Mouse (Mus musculus) myocyte (in vitro differentiated cells): Measurements from ENCODE around the gene Scn1b. TPM values are rescaled to one million over a fixed set of nuclear protein-coding genes. Genes with fewer than 3 reads are reported as not detected.

Source experiments
- H3K27me3 ChIP-seq: one replicate; pipeline ENCODE4 v1.6.1; 2011; ENCODE audit not compliant: control insufficient read depth, insufficient read depth, insufficient read length
- H3K36me3 ChIP-seq: one replicate; pipeline ENCODE4 v1.6.1; 2011; ENCODE audit not compliant: control insufficient read depth, insufficient read depth
- H3K4me2 ChIP-seq: one replicate; pipeline ENCODE4 v1.6.1; 2011; ENCODE audit warnings: low read depth, control low read depth
- H3K4me3 ChIP-seq: one replicate; pipeline ENCODE4 v1.5.1; 2011; ENCODE audit warnings: mild to moderate bottlenecking, control low read depth, moderate library complexity
- H3K79me2 ChIP-seq: one replicate; pipeline ENCODE4 v1.6.1; 2011; ENCODE audit not compliant: control insufficient read depth, insufficient read depth
- H3ac ChIP-seq: one replicate; pipeline ENCODE4 v1.6.1; 2011; ENCODE audit not compliant: control insufficient read depth, insufficient read length
- CEBPB ChIP-seq: IDR thresholded peaks from 2 replicates; pipeline ENCODE4 v1.6.1; 2011; ENCODE audit warnings: mild to moderate bottlenecking, moderate library complexity; ENCODE audit not compliant: poor library complexity, insufficient read depth, severe bottlenecking
- E2F4 ChIP-seq: IDR thresholded peaks from one replicate; pipeline ENCODE4 v1.6.1; 2011; ENCODE audit warnings: mild to moderate bottlenecking, control low read depth, moderate library complexity; ENCODE audit not compliant: insufficient read depth
- MAX ChIP-seq: IDR thresholded peaks from one replicate; pipeline ENCODE4 v1.6.1; 2011; ENCODE audit warnings: low read depth, mild to moderate bottlenecking, control low read depth
- MYOD1 ChIP-seq, 3 experiments: IDR thresholded peaks; one replicate each; pipeline ENCODE4 v1.6.1; 2011; ENCODE audit warnings: control low read depth in 2 of 3, low read depth in 2 of 3, mild to moderate bottlenecking in 2 of 3, moderate library complexity in 1 of 3; ENCODE audit not compliant: insufficient read length in 2 of 3, control insufficient read depth in 1 of 3
- MYOG ChIP-seq, 3 experiments: IDR thresholded peaks; one replicate each; pipeline ENCODE4 v1.6.1; 2011; ENCODE audit warnings: control low read depth in 2 of 3, low read depth in 2 of 3, mild to moderate bottlenecking in 2 of 3; ENCODE audit not compliant: insufficient read length in 2 of 3, control insufficient read depth in 1 of 3, insufficient read depth in 1 of 3
- POLR2A ChIP-seq: IDR thresholded peaks from one replicate; pipeline ENCODE4 v1.6.1; 2011; ENCODE audit warnings: low read depth, mild to moderate bottlenecking, control low read depth, moderate library complexity; ENCODE audit not compliant: insufficient read length
- POLR2AphosphoS2 ChIP-seq: IDR thresholded peaks from one replicate; pipeline ENCODE4 v1.6.1; 2011; ENCODE audit warnings: low read depth, control low read depth; ENCODE audit not compliant: insufficient read length
- REST ChIP-seq: IDR thresholded peaks from one replicate; pipeline ENCODE4 v1.6.1; 2011; ENCODE audit warnings: mild to moderate bottlenecking, control low read depth, moderate library complexity; ENCODE audit not compliant: insufficient read depth, insufficient read length
- SRF ChIP-seq: IDR thresholded peaks from one replicate; pipeline ENCODE4 v1.6.1; 2011; ENCODE audit warnings: low read depth; ENCODE audit not compliant: control insufficient read depth, insufficient read length
- TCF12 ChIP-seq: IDR thresholded peaks from one replicate; pipeline ENCODE4 v1.6.1; 2011; ENCODE audit warnings: mild to moderate bottlenecking, control low read depth; ENCODE audit not compliant: poor library complexity, insufficient read depth, severe bottlenecking
- TCF3 ChIP-seq: IDR thresholded peaks from one replicate; pipeline ENCODE4 v1.6.1; 2011; ENCODE audit warnings: low read depth, control low read depth; ENCODE audit not compliant: insufficient read length
- USF1 ChIP-seq: IDR thresholded peaks from one replicate; pipeline ENCODE4 v1.6.1; 2011; ENCODE audit warnings: low read depth, mild to moderate bottlenecking, control low read depth, moderate library complexity
- polyA plus RNA-seq: library from polyadenylated mRNA; unstranded; fragments of >200 nt; fragmentation: generic; extraction: Trizol; gene quantifications from one replicate; pipeline ENCODE4 v1.2.1, GENCODE M21; 2012; ENCODE audit warnings: missing spikeins

The Scn1b gene
- polyA plus RNA-seq, 1 experiment = 4.1 TPM

GRCm38 (mm10) chr7:31140941-31141340 lies 14.1 kb upstream of the Scn1b start:
- Histone ChIP-seq H3ac (no peak overlapping the region), H3K79me2 (peaks cover 9% of the 10 kb centered on the region), H3K36me3 (peaks cover 22% of the 10 kb centered on the region), H3K27me3 (no peaks in the 10 kb centered on the region), H3K4me3 (no peak overlapping the region), H3K4me2 (no peak overlapping the region)
- TF ChIP-seq SRF (no peak), POLR2AphosphoS2 (no peak), TCF3 (no peak), MYOG (IDR thresholded peaks at IDR 0.05; ENCODE audit: control insufficient read depth in 1 of 3, insufficient read depth in 1 of 3, insufficient read length in 2 of 3, low read depth in 2 of 3) (no peak), USF1 (no peak), MAX (no peak), REST (no peak), E2F4 (no peak), MYOD1 (IDR thresholded peaks at IDR 0.05; ENCODE audit: control insufficient read depth in 1 of 3, insufficient read length in 2 of 3, low read depth in 2 of 3) (no peak), POLR2A (no peak)

GRCm38 (mm10) chr7:31140302-31140701 lies 13.5 kb upstream of the Scn1b start:
- no peak overlapping the region for H3K4me3 ChIP-seq
- H3K36me3 ChIP-seq = peaks cover 22% of the 10 kb centered on the region
- H3K4me2 ChIP-seq = no peak overlapping the region
- H3K79me2 ChIP-seq = peaks cover 4% of the 10 kb centered on the region
- H3K27me3 ChIP-seq = no peaks in the 10 kb centered on the region
- no peak for TF ChIP-seq MAX
- no peak for TF ChIP-seq POLR2A
- no peak for TF ChIP-seq SRF
- no peak for TF ChIP-seq TCF3
- TF ChIP-seq MYOG (IDR thresholded peaks at IDR 0.05; ENCODE audit: control insufficient read depth in 1 of 3, insufficient read depth in 1 of 3, insufficient read length in 2 of 3, low read depth in 2 of 3) = no peak
- TF ChIP-seq E2F4 = no peak
- no peak for TF ChIP-seq CEBPB
- TF ChIP-seq POLR2AphosphoS2 = no peak
- no peak for TF ChIP-seq REST
- TF ChIP-seq USF1 = no peak
- no peak for TF ChIP-seq MYOD1 (IDR thresholded peaks at IDR 0.05; ENCODE audit: control insufficient read depth in 1 of 3, insufficient read length in 2 of 3, low read depth in 2 of 3)
- no peak for TF ChIP-seq TCF12
- no peak overlapping the region for H3ac ChIP-seq

GRCm38 (mm10) chr7:31139765-31140164 lies 13.0 kb upstream of the Scn1b start:
- no peaks in the 10 kb centered on the region for H3K27me3 ChIP-seq
- no peak overlapping the region for H3K4me2 ChIP-seq
- H3ac ChIP-seq = no peak overlapping the region
- H3K79me2 ChIP-seq = no peaks in the 10 kb centered on the region
- H3K4me3 ChIP-seq = no peak overlapping the region
- H3K36me3 ChIP-seq = peaks cover 28% of the 10 kb centered on the region
- TF ChIP-seq MAX = no peak
- TF ChIP-seq POLR2AphosphoS2 = no peak
- TF ChIP-seq USF1 = no peak
- TF ChIP-seq TCF3 = no peak
- no peak for TF ChIP-seq POLR2A
- no peak for TF ChIP-seq TCF12
- no peak for TF ChIP-seq SRF
- no peak for TF ChIP-seq MYOD1 (IDR thresholded peaks at IDR 0.05; ENCODE audit: control insufficient read depth in 1 of 3, insufficient read length in 2 of 3, low read depth in 2 of 3)
- TF ChIP-seq CEBPB = no peak
- no peak for TF ChIP-seq REST
- TF ChIP-seq MYOG (IDR thresholded peaks at IDR 0.05; ENCODE audit: control insufficient read depth in 1 of 3, insufficient read depth in 1 of 3, insufficient read length in 2 of 3, low read depth in 2 of 3) = no peak
- no peak for TF ChIP-seq E2F4

GRCm38 (mm10) chr7:31135717-31136116 lies 8.9 kb upstream of the Scn1b start:
- no peaks in the 10 kb centered on the region for H3K27me3 ChIP-seq
- H3ac ChIP-seq = no peak overlapping the region
- H3K36me3 ChIP-seq = peaks cover 30% of the 10 kb centered on the region
- no peak overlapping the region for H3K4me3 ChIP-seq
- TF ChIP-seq TCF3 = no peak
- no peak for TF ChIP-seq MYOG (IDR thresholded peaks at IDR 0.05; ENCODE audit: control insufficient read depth in 1 of 3, insufficient read depth in 1 of 3, insufficient read length in 2 of 3, low read depth in 2 of 3)
- TF ChIP-seq POLR2AphosphoS2 = no peak
- no peak for TF ChIP-seq TCF12
- TF ChIP-seq CEBPB = no peak
- no peak for TF ChIP-seq MAX
- TF ChIP-seq USF1 = no peak
- no peak for TF ChIP-seq POLR2A
- no peak for TF ChIP-seq SRF
- TF ChIP-seq REST = no peak
- no peak for TF ChIP-seq MYOD1 (IDR thresholded peaks at IDR 0.05; ENCODE audit: control insufficient read depth in 1 of 3, insufficient read length in 2 of 3, low read depth in 2 of 3)
- no peak for TF ChIP-seq E2F4
- no peaks in the 10 kb centered on the region for H3K79me2 ChIP-seq
- no peak overlapping the region for H3K4me2 ChIP-seq
